Mouse (Mus musculus) megakaryocyte, embryonic 14.5 days (primary cell): Measurements from ENCODE around the gene Eml3.

Experiments
- FLI1 ChIP-seq: IDR thresholded peaks from 2 replicates; pipeline ENCODE4 v1.6.1; 2012; ENCODE audit warnings: low read length, inconsistent platforms, mixed read lengths
- GATA1 ChIP-seq: IDR thresholded peaks from 3 replicates; pipeline ENCODE4 v1.6.1; 2012; ENCODE audit warnings: mixed read lengths, low read length, inconsistent platforms, borderline replicate concordance

- no peak for TF ChIP-seq GATA1
- TF ChIP-seq FLI1, result no peak
Measured at GRCm38 (mm10) chr19:8989066-8989566, 59.8 kb downstream of the Eml3 start, which contains the start of gene Ahnak.
